Mouse (Mus musculus) neural tube, embryonic 10.5 days (tissue): ENCODE results near the gene Hps1.

Experiments
- DNase-seq: peaks from one replicate; pipeline ENCODE4 v3.0.0-alpha.2; 2017; ENCODE audit warnings: low spot score; ENCODE audit errors: extremely low spot score

Gene Hps1

DNA sequence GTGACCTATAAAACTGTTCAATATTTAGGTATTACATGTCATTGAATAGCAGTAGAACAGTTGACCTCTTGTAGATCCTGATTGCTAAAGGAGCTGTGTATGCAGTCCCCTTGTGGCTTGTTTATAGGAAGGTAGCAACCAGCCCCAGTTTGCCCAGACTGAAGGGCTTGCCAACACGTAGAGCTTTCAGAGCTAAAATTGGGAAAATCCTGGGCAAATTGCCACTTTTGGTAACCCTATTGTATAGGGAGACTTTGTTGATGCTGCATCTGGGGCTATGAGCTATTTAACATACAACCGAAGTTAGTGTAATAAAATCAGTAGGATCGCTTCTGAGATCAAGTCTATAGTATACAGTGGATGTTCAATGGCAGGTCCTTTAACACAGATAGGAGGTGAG is 61.7 kb downstream of the Hps1 start:
- DNase-seq = no peak

GRCm38 (mm10) chr19:42717668-42718067 is 62.1 kb downstream of the Hps1 start:
- DNase-seq = no peak

DNA sequence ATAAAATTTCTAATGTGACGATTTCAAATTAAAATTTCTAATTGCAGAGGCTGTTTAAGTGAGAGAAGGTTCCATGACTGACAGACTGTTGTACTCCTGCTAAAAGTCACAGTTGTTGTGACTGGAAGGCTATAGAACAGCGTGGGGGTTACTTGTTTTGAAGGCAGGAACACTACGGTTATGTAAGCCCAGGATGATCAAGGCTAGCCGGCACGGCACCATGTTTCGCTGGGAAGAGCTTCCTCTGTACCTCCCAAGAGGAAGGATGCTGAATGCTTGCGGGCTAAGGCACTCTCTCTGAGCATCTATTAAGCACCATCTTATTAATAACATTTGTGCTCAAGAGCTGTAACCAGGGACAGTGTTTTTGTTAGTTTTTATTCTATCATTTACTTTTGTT is 63.3 kb downstream of the Hps1 start:
- DNase-seq = no peak

DNA sequence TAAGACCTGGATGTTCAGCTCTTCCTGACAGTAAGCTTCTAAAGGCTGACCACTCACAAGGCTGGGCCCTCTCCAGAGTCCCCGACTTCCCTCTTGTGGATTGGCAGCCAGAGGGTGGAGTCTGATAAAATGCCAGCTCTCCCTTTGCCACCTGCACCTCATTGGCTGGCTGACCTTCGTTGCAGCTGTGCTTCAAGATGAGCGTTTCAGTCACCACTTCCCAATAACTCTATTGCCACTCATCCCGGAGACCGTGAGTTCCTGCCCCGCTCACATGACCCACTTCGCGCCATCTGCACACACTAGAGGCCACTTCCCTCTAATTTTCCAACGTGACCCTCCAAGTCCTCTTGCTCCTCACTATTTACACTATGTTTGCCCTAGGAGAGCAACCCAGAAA is 66.0 kb downstream of the Hps1 start:
- DNase-seq = no peak
